ENCODE assay signal across 8 mouse cellular contexts in the genomic region with DNA sequence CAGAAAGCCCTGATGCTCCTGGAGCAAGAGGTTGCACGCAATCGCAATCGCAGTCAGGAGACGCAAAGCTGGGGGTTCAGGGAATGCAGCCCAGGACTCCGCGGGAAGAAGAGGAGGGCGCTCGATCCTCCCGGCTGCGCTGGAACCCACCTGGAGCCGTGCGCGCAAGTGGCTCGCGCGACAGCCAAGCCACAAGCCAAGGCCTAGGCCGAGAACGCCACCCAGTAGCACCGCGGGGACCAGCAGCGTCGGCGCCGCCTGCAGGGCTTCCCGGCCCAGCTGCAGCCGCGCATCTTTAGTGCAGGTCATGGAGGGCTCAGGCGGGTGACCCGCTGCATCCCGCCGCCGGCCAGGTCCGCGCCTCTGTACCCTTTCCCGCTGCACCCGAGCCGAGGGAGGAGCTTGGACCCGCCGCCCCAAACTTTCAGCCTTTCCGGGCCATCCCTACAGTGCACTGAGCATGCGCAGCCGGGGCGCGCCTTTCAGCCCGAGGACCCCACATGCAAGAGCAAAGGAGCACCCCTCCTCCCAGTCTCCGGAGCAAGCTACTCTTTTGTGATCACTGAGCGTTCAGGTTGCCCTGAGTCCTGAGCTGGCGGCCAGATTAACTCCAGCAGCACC. TPM values are rescaled to one million over a fixed set of nuclear protein-coding genes. Genes with fewer than 3 reads are reported as not detected.
DNase-seq lines count a peak whose midpoint lies in the region; ATAC-seq and TF ChIP-seq lines count a peak whose summit lies in the region.

A gene (minus strand): TSS at position 410 of the 621 bp plus-strand sequence.

- H3K4me2 ChIP-seq in intestine, embryonic 16.5 days (ENCODE audit: low read depth, low read length) = peak within 1 kb of the TSS; percentile 91
- H3K4me2 ChIP-seq in limb, embryonic 15.5 days = peak within 1 kb of the TSS; percentile 88
- peak within 1 kb of the TSS; percentile 98 for H3K4me2 ChIP-seq in myocyte (ENCODE audit: low read depth)

- peak; percentile 23 for DNase-seq in layer of hippocampus, adult 11-12 months (ENCODE audit: low spot score)
- no peak for DNase-seq in layer of hippocampus, adult 9-10 months (ENCODE audit: low spot score)
- peak; percentile 90 for DNase-seq in embryo, embryonic 11 days
- no peak for DNase-seq in gonadal fat pad, adult 2 months (ENCODE audit: low read depth)
- peak; percentile 51 for DNase-seq in urinary bladder, adult 2 months (ENCODE audit: low spot score)

- peak within 1 kb of the TSS; percentile 71 for H3K4me3 ChIP-seq in intestine, embryonic 16.5 days (ENCODE audit: low read length)
- H3K4me3 ChIP-seq in limb, embryonic 15.5 days = peak within 1 kb of the TSS; percentile 75
- peak within 1 kb of the TSS; percentile 30 for H3K4me3 ChIP-seq in myocyte

- H3K27ac ChIP-seq in intestine, embryonic 16.5 days (ENCODE audit: low read length) = 0 out of 2 replicates have a peak within 1 kb of the TSS, but pooled peaks have one; percentile 29
- peak within 1 kb of the TSS; percentile 87 for H3K27ac ChIP-seq in limb, embryonic 15.5 days

- H3K4me1 ChIP-seq in intestine, embryonic 16.5 days (ENCODE audit: control insufficient read depth, insufficient read depth, low read length) = peaks cover 23% of the 10 kb centered on the region
- H3K4me1 ChIP-seq in limb, embryonic 15.5 days = peaks cover 46% of the 10 kb centered on the region

- H3K9ac ChIP-seq in intestine, embryonic 16.5 days (ENCODE audit: low read depth, low read length) = peak within 1 kb of the TSS; percentile 76
- peak within 1 kb of the TSS; percentile 74 for H3K9ac ChIP-seq in limb, embryonic 15.5 days

- H3K36me3 ChIP-seq in intestine, embryonic 16.5 days (ENCODE audit: control insufficient read depth, insufficient read depth, low read length) = no peaks in the 10 kb centered on the region
- H3K36me3 ChIP-seq in limb, embryonic 15.5 days = peaks cover 13% of the 10 kb centered on the region; the same call in 1 of the 2 replicates
- H3K36me3 ChIP-seq in myocyte (ENCODE audit: control insufficient read depth, insufficient read depth) = no peaks in the 10 kb centered on the region

- no peaks in the 10 kb centered on the region for H3K9me3 ChIP-seq in intestine, embryonic 16.5 days (ENCODE audit: control insufficient read depth, low read length)
- H3K9me3 ChIP-seq in limb, embryonic 15.5 days = no peaks in the 10 kb centered on the region

- no peak within 1 kb of the TSS for H3ac ChIP-seq in myocyte (ENCODE audit: control insufficient read depth, insufficient read length)

- ATAC-seq in intestine, embryonic 16.5 days = peak; percentile 75
- ATAC-seq in limb, embryonic 15.5 days (ENCODE audit: insufficient number of reproducible peaks, low FRiP score, low TSS enrichment, low read depth) = peak; percentile 67

- TF ChIP-seq POLR2A in myocyte (IDR thresholded peaks at IDR 0.05; ENCODE audit: insufficient read length, low read depth) = peak; percentile 17

- no peaks in the 10 kb centered on the region for H3K27me3 ChIP-seq in intestine, embryonic 16.5 days (replicated peaks; ENCODE audit: control insufficient read depth, insufficient read depth, low read length)
- no peaks in the 10 kb centered on the region for H3K27me3 ChIP-seq in limb, embryonic 15.5 days
- no peaks in the 10 kb centered on the region for H3K27me3 ChIP-seq in myocyte (ENCODE audit: control insufficient read depth, insufficient read depth, insufficient read length)

- H3K79me2 ChIP-seq in myocyte (ENCODE audit: control insufficient read depth, insufficient read depth) = no peaks in the 10 kb centered on the region

- under 1% methylated on average over 48 of the region's 48 CpGs for WGBS in intestine, embryonic 16.5 days
- under 1% methylated on average over 48 of the region's 48 CpGs for WGBS in limb, embryonic 15.5 days

TF ChIP-seq in myocyte, 11 proteins besides CTCF, POLR2A, EP300 and RAD21:
- TF ChIP-seq SRF (IDR thresholded peaks at IDR 0.05; ENCODE audit: control insufficient read depth, insufficient read length, low read depth) (no peak), TCF12 (IDR thresholded peaks at IDR 0.05; ENCODE audit: insufficient read depth, poor library complexity, severe bottlenecking) (no peak), E2F4 (IDR thresholded peaks at IDR 0.05; ENCODE audit: insufficient read depth) (no peak), POLR2AphosphoS2 (IDR thresholded peaks at IDR 0.05; ENCODE audit: insufficient read length, low read depth) (no peak), USF1 (IDR thresholded peaks at IDR 0.05; ENCODE audit: low read depth) (no peak), TCF3 (IDR thresholded peaks at IDR 0.05; ENCODE audit: insufficient read length, low read depth) (no peak), MAX (IDR thresholded peaks at IDR 0.05; ENCODE audit: low read depth) (no peak), MYOG (IDR thresholded peaks at IDR 0.05; ENCODE audit: control insufficient read depth in 1 of 3, insufficient read depth in 1 of 3, insufficient read length in 2 of 3, low read depth in 2 of 3) (no peak), MYOD1 (IDR thresholded peaks at IDR 0.05; ENCODE audit: control insufficient read depth in 1 of 3, insufficient read length in 2 of 3, low read depth in 2 of 3) (no peak), CEBPB (IDR thresholded peaks at IDR 0.05; ENCODE audit: insufficient read depth, poor library complexity, severe bottlenecking) (no peak), REST (IDR thresholded peaks at IDR 0.05; ENCODE audit: insufficient read depth, insufficient read length) (no peak)

RNA-seq across cellular contexts. Expression of the gene that starts here (rescaled TPM):
- 9.8 and 10.9 TPM in 2 replicates for polyA plus RNA-seq in gonadal fat pad, adult 2 months (2012; rRNA removed)
- polyA plus RNA-seq in intestine, embryonic 16.5 days (2015; fragmentation: Nextera tagmentation; extraction: Ambion mirVana) = 8.8 and 10.5 TPM in 2 replicates
- polyA plus RNA-seq in limb, embryonic 15.5 days (2015; fragmentation: Nextera tagmentation; extraction: Ambion mirVana) = 21.7 and 23.5 TPM in 2 replicates
- polyA plus RNA-seq in myocyte (2012; fragmentation: generic; extraction: Trizol) = 13.3 TPM
- polyA plus RNA-seq in urinary bladder, adult 2 months (2012; rRNA removed) = 23.8 and 29.9 TPM in 2 replicates

Comparison
In these comparisons a context has a peak if more than half of its experiments do, and no peak if none do; other contexts are left out.
1. DNase-seq: peak in layer of hippocampus, adult 11-12 months (single experiment), embryo, embryonic 11 days (single experiment) and urinary bladder, adult 2 months (single experiment); none in layer of hippocampus, adult 9-10 months (single experiment) and gonadal fat pad, adult 2 months (single experiment).
2. Peak in every context shown above with its lines, with median percentiles within 50 percentile points of each other: H3K4me2 ChIP-seq and H3K4me3 ChIP-seq.